Mouse (Mus musculus) liver, embryonic 14.5 days (tissue): ENCODE data around the gene Htt. TPM values are rescaled to one million over a fixed set of nuclear protein-coding genes. Genes with fewer than 3 reads are reported as not detected.

ENCODE experiments used
- ATAC-seq: fragments of 200-750 bp; cut with Nextera tagmentation; 2 replicates; pipeline ENCODE4 v1.8.0; 2017; ENCODE audit warnings: moderate number of reproducible peaks, mild to moderate bottlenecking, moderate library complexity; ENCODE audit not compliant: insufficient read depth
- DNase-seq, 3 experiments: peaks; one replicate each; pipeline ENCODE4 v3.0.0-alpha.2; 2012 to 2013; ENCODE audit warnings: low read depth in 3 of 3, low spot score in 3 of 3
- H3K27ac ChIP-seq: fragments of 300-500 bp; sonication (generic); 2 replicates; pipeline ENCODE4 v1.5.1; 2014; ENCODE audit warnings: moderate library complexity, mild to moderate bottlenecking, control low read depth, inconsistent platforms
- H3K27me3 ChIP-seq: fragments of 300-500 bp; sonication (generic); 2 replicates; pipeline ENCODE4 v1.6.1; 2014; ENCODE audit warnings: mild to moderate bottlenecking, low read length, moderate library complexity; ENCODE audit not compliant: control insufficient read depth, insufficient read depth
- H3K36me3 ChIP-seq: fragments of 300-500 bp; sonication (generic); replicated peaks from 2 replicates; pipeline ENCODE4 v1.6.1; 2014; ENCODE audit warnings: low read depth; ENCODE audit not compliant: control insufficient read depth, insufficient read depth
- H3K4me1 ChIP-seq, 2 experiments: fragments of 200-500 bp in 1 of 2; fragments of 300-500 bp in 1 of 2; sonication (generic) in 1 of 2; replicated peaks; 2 replicates each; pipeline ENCODE4 v1.6.1; 2012 to 2014; ENCODE audit warnings: antibody characterized with exemption in 1 of 2, inconsistent platforms in 1 of 2, low read length in 1 of 2; ENCODE audit not compliant: control insufficient read depth in 2 of 2, insufficient read depth in 2 of 2
- H3K4me2 ChIP-seq: fragments of 300-500 bp; sonication (generic); 2 replicates; pipeline ENCODE4 v1.6.1; 2014; ENCODE audit warnings: low read depth, mild to moderate bottlenecking, control low read depth, moderate library complexity
- H3K4me3 ChIP-seq, 2 experiments: fragments of 200-500 bp in 1 of 2; fragments of 300-500 bp in 1 of 2; sonication (generic) in 1 of 2; 2 replicates each; pipeline ENCODE4 v1.5.1; 2012 to 2014; ENCODE audit warnings: low read depth in 2 of 2, low read length in 2 of 2, mild to moderate bottlenecking in 2 of 2, control low read depth in 1 of 2, inconsistent platforms in 1 of 2, moderate library complexity in 1 of 2; ENCODE audit not compliant: insufficient read depth in 1 of 2
- H3K9ac ChIP-seq: fragments of 300-500 bp; sonication (generic); replicated peaks from 2 replicates; pipeline ENCODE4 v1.6.1; 2014; ENCODE audit warnings: mild to moderate bottlenecking, control low read depth, moderate library complexity
- H3K9me3 ChIP-seq: fragments of 300-500 bp; sonication (generic); 2 replicates; pipeline ENCODE4 v1.6.1; 2016; ENCODE audit warnings: low read length, mixed read lengths; ENCODE audit not compliant: control insufficient read depth
- CTCF ChIP-seq: IDR thresholded peaks from 2 replicates; pipeline ENCODE4 v1.5.1; 2016; ENCODE audit warnings: antibody characterized with exemption, low read depth, control low read depth
- EP300 ChIP-seq: IDR thresholded peaks from 2 replicates; pipeline ENCODE4 v1.6.1; 2016; ENCODE audit warnings: antibody characterized with exemption, low read depth
- WGBS: fragments of 180-500 bp; shearing (Covaris S2); extraction: QIAGEN DNeasy Blood & Tissue Kit; methylation state at CpG from one replicate; pipeline ENCODE4 v1.1.7; 2014; ENCODE audit not compliant: insufficient replicate concordance; 5-methylcytosine and 5-hydroxymethylcytosine counted together
- polyA plus RNA-seq, 2 experiments: library from polyadenylated mRNA; depleted of rRNA in 1 of 2; stranded (reverse) in 1 of 2; unstranded in 1 of 2; fragments of >200 nt; fragmentation: Nextera tagmentation in 1 of 2; extraction: Ambion mirVana in 1 of 2; gene quantifications; 2 replicates each; pipeline versions ENCODE4 v1.2.1 to v1.2.3; 2012 to 2014

The Htt gene
- polyA plus RNA-seq, 2 experiments = 4.8 to 6.3 TPM

DNA sequence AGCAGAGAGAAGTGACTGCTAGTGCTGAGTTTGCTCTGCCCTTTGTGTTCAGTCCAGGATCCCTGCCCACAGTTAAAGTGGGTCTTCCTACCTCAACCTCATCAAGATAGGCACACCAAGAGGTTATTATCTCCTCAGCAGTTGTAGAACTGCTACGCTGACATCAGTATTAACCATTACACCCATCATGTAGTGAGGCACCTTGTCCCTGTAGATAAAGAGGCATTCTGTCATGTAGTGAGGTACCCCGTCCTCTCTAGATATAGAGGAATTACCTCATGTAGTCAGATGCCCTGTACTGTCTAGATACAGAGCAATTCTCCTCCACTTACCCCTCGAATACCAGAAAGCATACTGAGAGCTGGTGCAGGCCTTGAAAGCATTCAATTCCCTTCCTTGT lies 119.5 kb downstream of the Htt start:
- no peak overlapping the region for H3K4me3 ChIP-seq
- peak overlapping the region; percentile 53 for H3K4me2 ChIP-seq
- no peaks in the 10 kb centered on the region for H3K27me3 ChIP-seq
- H3K36me3 ChIP-seq = peaks cover 47% of the 10 kb centered on the region
- WGBS = 16% methylated on average over 3 of the region's 3 CpGs
- no peaks in the 10 kb centered on the region for H3K9me3 ChIP-seq
- peaks cover 25 to 29% of the 10 kb centered on the region in 2 experiments for H3K4me1 ChIP-seq
- peak; percentile 70 to 77 (median 74) for DNase-seq
- peak overlapping the region; percentile 59 for H3K9ac ChIP-seq
- TF ChIP-seq CTCF = no peak
- peak; percentile 96 for TF ChIP-seq EP300
- peak; percentile 99 for ATAC-seq
- peak overlapping the region; percentile 94 for H3K27ac ChIP-seq

DNA sequence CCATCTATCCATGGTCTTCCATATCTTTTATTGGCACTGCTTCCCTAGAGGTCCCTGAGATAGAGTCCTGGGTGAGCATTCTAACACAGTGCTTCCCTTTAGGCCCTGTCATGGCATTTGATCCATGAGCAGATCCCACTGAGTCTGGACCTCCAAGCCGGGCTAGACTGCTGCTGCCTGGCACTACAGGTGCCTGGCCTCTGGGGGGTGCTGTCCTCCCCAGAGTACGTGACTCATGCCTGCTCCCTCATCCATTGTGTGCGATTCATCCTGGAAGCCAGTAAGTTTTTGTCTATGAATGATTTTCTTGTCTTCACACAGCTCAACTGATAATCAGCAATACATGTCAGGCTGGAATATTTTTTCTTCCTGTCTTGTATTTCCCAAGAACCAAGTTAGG lies 123.7 kb downstream of the Htt start:
- Histone ChIP-seq H3K4me2 (no peak overlapping the region), H3K9ac (no peak overlapping the region), H3K27ac (no peak overlapping the region), H3K4me3 (no peak overlapping the region), H3K9me3 (no peaks in the 10 kb centered on the region), H3K36me3 (peaks cover 38% of the 10 kb centered on the region), H3K4me1 (peaks cover 19 to 20% of the 10 kb centered on the region in 2 experiments), H3K27me3 (no peaks in the 10 kb centered on the region)
- no peak for TF ChIP-seq EP300
- peak; percentile 76 for TF ChIP-seq CTCF
- DNase-seq (no peak), ATAC-seq (no peak)
- WGBS = 89% methylated on average over 3 of the region's 3 CpGs

DNA sequence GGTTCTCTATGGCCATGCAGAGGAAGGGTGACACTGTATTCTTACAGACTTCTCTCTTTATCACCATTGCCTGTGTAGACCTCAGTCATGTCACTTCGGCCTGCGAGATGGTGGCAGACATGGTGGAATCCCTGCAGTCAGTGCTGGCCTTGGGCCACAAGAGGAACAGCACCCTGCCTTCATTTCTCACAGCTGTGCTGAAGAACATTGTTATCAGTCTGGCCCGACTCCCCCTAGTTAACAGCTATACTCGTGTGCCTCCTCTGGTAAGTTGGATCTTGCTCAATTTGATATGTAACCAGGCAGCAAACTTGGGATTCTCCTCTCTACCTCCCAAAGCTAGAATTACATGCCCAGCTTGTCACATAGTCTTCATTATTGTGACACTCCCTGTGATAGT lies 127.7 kb downstream of the Htt start:
- Histone ChIP-seq H3K4me1 (peaks cover 0 to 3% of the 10 kb centered on the region in 2 experiments; a peak in 1 of 4 replicates), H3K4me3 (no peak overlapping the region), H3K4me2 (no peak overlapping the region), H3K27ac (no peak overlapping the region), H3K9ac (no peak overlapping the region), H3K9me3 (no peaks in the 10 kb centered on the region), H3K27me3 (no peaks in the 10 kb centered on the region), H3K36me3 (peaks cover 39% of the 10 kb centered on the region)
- DNase-seq (no peak), ATAC-seq (no peak)
- TF ChIP-seq EP300 = no peak
- no peak for TF ChIP-seq CTCF
- WGBS = 66% methylated on average over 4 of the region's 4 CpGs

DNA sequence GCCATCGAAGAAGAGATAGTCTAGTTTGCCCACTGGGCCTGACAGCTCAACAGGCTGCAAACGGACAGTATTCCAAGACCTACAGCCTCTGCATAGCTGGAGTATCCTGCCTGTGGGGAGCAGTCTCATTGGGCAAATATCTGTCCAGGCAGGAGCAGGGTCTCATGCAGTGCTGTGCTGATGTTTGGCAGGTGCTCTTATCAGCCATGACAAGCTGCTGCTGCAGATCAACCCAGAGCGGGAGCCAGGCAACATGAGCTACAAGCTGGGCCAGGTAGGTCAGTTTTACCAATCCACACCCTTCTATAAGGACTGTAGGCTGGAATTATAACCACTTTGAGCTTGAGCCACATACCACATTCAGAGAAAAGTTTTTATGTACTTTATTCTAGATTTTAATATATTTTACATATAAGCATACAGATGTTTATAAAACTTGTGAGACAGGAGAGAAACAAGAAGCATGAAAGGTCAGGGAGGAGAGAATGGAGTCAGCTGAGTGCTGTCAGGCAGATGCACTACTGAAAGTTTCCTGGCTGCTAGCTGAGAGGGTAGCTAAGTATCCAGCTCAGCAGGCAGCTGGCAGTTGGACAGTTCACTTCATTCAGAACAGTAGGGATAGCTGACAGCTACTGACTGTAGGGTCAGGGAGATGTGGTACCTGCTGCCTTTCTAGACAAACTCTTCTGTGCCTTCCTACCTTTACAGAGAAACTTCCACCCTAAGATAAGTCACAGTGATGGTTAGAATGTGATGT lies 135.3 kb downstream of the Htt start:
- ATAC-seq (peak; percentile 99), DNase-seq (peak; percentile 68 to 73 (median 72))
- Histone ChIP-seq H3K36me3 (peaks cover 28% of the 10 kb centered on the region), H3K27me3 (no peaks in the 10 kb centered on the region), H3K4me3 (no peak overlapping the region), H3K4me1 (peaks cover 16 to 18% of the 10 kb centered on the region in 2 experiments), H3K4me2 (peak overlapping the region; percentile 16), H3K27ac (peak overlapping the region; percentile 71), H3K9me3 (no peaks in the 10 kb centered on the region), H3K9ac (peak overlapping the region; percentile 38)
- no peak for TF ChIP-seq CTCF
- peak; percentile 91 for TF ChIP-seq EP300
- 48% methylated on average over 3 of the region's 3 CpGs for WGBS

DNA sequence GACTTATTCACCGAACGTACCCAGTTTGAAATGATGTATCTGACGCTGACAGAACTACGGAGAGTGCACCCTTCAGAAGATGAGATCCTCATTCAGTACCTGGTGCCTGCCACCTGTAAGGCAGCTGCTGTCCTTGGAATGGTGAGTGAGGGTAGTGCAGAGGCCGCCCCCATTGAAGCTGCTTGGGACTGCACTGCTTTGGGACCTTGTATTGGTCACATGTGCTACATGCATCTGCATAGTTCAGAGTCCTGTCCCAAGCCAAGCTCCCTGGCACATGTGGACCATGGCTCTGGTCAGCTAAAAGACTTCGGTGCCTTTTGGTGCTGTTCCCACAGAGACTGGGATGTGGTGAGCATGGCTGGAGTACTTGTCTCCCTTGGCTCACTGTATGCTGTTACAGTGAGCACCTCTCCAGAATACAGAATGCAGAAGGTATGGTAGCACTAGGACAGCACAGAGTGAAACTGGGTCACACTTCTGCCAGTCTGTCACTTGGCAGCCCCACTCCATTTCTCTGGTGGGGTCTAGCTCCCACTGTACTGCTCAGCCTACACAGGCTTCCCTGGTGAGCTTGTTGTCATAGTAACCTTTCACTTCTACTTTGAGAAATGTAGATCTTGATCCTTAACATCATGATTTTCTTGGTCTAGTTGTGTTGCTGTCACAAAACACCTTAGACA lies 138.4 kb downstream of the Htt start:
- DNase-seq (no peak), ATAC-seq (no peak)
- Histone ChIP-seq H3K27me3 (no peaks in the 10 kb centered on the region), H3K4me1 (peaks cover 16% of the 10 kb centered on the region in 2 experiments), H3K4me3 (no peak overlapping the region), H3K4me2 (no peak overlapping the region), H3K27ac (no peak overlapping the region), H3K9ac (no peak overlapping the region), H3K36me3 (peaks cover 30% of the 10 kb centered on the region), H3K9me3 (no peaks in the 10 kb centered on the region)
- no peak for TF ChIP-seq CTCF
- no peak for TF ChIP-seq EP300
- whole genome bisulfite sequencing = 86% methylated on average over 6 of the region's 6 CpGs
